In the genomic region with DNA sequence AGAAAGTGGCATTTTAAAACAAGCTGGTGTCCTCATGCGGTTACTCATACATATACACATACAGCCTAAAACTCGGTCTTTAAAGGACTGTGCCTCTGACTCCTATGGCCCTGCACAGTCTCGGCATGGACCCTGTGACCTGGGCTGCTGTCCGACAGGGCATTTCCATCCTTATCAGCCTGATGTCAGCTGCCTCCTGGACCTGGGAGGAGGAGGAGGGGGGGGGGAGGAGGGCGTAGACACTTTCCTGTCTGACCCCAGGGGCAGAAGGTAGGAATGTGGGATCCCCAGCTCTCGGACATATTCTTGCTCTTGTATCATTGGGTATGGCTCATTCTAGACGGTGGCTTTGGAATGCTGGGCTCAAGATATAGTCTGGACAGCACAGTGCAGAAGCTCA, we compare ENCODE assay signal across 26 mouse cellular contexts. TPM values are rescaled to one million over a fixed set of nuclear protein-coding genes. Genes with fewer than 3 reads are reported as not detected.
A peak's percentile ranks its signal among the peaks of the same experiment; 100 is the strongest.
DNase-seq lines count a peak whose midpoint lies in the region; ATAC-seq and TF ChIP-seq lines count a peak whose summit lies in the region.
"Had no signal": no experiment of that assay in that cellular context is flagged by ENCODE, and none has a peak within 500 bp of the region (broad histone marks: within the 10 kb centered on the region; RNA-seq: fewer than 3 reads in every experiment).

No protein-coding gene starts in this region.

- no peak overlapping the region for H3K27ac ChIP-seq in heart, embryonic 10.5 days
- no peak overlapping the region; the same call in 1 of the 2 replicates for H3K27ac ChIP-seq in intestine, postnatal 0 days (ENCODE audit: low read depth, low read length)
- H3K27ac ChIP-seq in intestine, embryonic 16.5 days (ENCODE audit: low read length): no peak overlapping the region
- H3K27ac ChIP-seq in liver, embryonic 13.5 days: no peak overlapping the region
- H3K27ac ChIP-seq in midbrain, embryonic 16.5 days (ENCODE audit: low read length): no peak overlapping the region
- H3K27ac ChIP-seq: embryonic facial prominence, embryonic 12.5 days; embryonic facial prominence, embryonic 15.5 days; forebrain, embryonic 13.5 days; heart, embryonic 15.5 days; hindbrain, embryonic 12.5 days; hindbrain, embryonic 15.5 days had no signal

- DNase-seq in heart, embryonic 10.5 days (ENCODE audit: low spot score): peak; percentile 75
- no peak for DNase-seq in heart, postnatal 36 days
- no peak for DNase-seq in liver, embryonic 13.5 days
- no peak for DNase-seq in liver
- DNase-seq: adrenal gland, adult 2 months; adrenal gland, postnatal 14 days; B cell, adult 2 months; cerebellum, adult 11 months; cerebellum, adult 2 months; cerebellum, adult 9-11 months; cerebellum, postnatal 25 days; gastrocnemius, postnatal 10 days; gastrocnemius, postnatal 36 days; heart, postnatal 10 days; heart, postnatal 4 days had no signal

- H3K9ac ChIP-seq in intestine, postnatal 0 days (ENCODE audit: low read depth, low read length): no peak overlapping the region
- H3K9ac ChIP-seq in intestine, embryonic 16.5 days (ENCODE audit: low read depth, low read length): no peak overlapping the region
- H3K9ac ChIP-seq in liver, embryonic 13.5 days: no peak overlapping the region
- H3K9ac ChIP-seq in midbrain, embryonic 16.5 days (ENCODE audit: low read depth, low read length): no peak overlapping the region
- H3K9ac ChIP-seq: embryonic facial prominence, embryonic 12.5 days; embryonic facial prominence, embryonic 15.5 days; forebrain, embryonic 13.5 days; heart, embryonic 15.5 days; hindbrain, embryonic 12.5 days; hindbrain, embryonic 15.5 days had no signal

- peaks cover 3% of the 10 kb centered on the region; the same call in 1 of the 2 replicates for H3K36me3 ChIP-seq in heart, embryonic 10.5 days
- no peaks in the 10 kb centered on the region for H3K36me3 ChIP-seq in intestine, postnatal 0 days (ENCODE audit: control insufficient read depth, insufficient read depth)
- H3K36me3 ChIP-seq in intestine, embryonic 16.5 days (ENCODE audit: control insufficient read depth, insufficient read depth, low read length): no peaks in the 10 kb centered on the region
- H3K36me3 ChIP-seq in liver, embryonic 13.5 days: no peaks in the 10 kb centered on the region
- H3K36me3 ChIP-seq in midbrain, embryonic 16.5 days (ENCODE audit: control insufficient read depth, insufficient read depth, low read length): no peaks in the 10 kb centered on the region
- H3K36me3 ChIP-seq: embryonic facial prominence, embryonic 15.5 days; heart, embryonic 15.5 days; hindbrain, embryonic 12.5 days; hindbrain, embryonic 15.5 days had no signal

- 17% methylated on average over 7 of the region's 7 CpGs for WGBS in heart, embryonic 10.5 days
- WGBS in intestine, postnatal 0 days: 41% methylated on average over 7 of the region's 7 CpGs
- WGBS in intestine, embryonic 16.5 days: 46% methylated on average over 7 of the region's 7 CpGs
- WGBS in liver, embryonic 13.5 days (ENCODE audit: insufficient replicate concordance): 37% methylated on average over 7 of the region's 7 CpGs
- 80% methylated on average over 7 of the region's 7 CpGs for WGBS in midbrain, embryonic 16.5 days

- no peaks in the 10 kb centered on the region for H3K9me3 ChIP-seq in heart, embryonic 10.5 days
- H3K9me3 ChIP-seq in intestine, postnatal 0 days (ENCODE audit: control insufficient read depth): no peaks in the 10 kb centered on the region
- no peaks in the 10 kb centered on the region for H3K9me3 ChIP-seq in intestine, embryonic 16.5 days (ENCODE audit: control insufficient read depth, low read length)
- no peaks in the 10 kb centered on the region for H3K9me3 ChIP-seq in liver, embryonic 13.5 days (replicated peaks)
- H3K9me3 ChIP-seq in midbrain, embryonic 16.5 days (replicated peaks; ENCODE audit: control insufficient read depth, low read length, poor library complexity, severe bottlenecking): no peaks in the 10 kb centered on the region
- H3K9me3 ChIP-seq: embryonic facial prominence, embryonic 12.5 days; embryonic facial prominence, embryonic 15.5 days; forebrain, embryonic 13.5 days; heart, embryonic 15.5 days; hindbrain, embryonic 12.5 days; hindbrain, embryonic 15.5 days had no signal

- no peak for TF ChIP-seq CTCF in intestine, postnatal 0 days (IDR thresholded peaks at IDR 0.05; ENCODE audit: low read depth)

- H3K27me3 ChIP-seq in heart, embryonic 10.5 days (ENCODE audit: insufficient read depth, poor library complexity, severe bottlenecking): no peaks in the 10 kb centered on the region
- H3K27me3 ChIP-seq in intestine, postnatal 0 days (replicated peaks; ENCODE audit: control insufficient read depth, insufficient read depth, low read length): no peaks in the 10 kb centered on the region
- H3K27me3 ChIP-seq in intestine, embryonic 16.5 days (replicated peaks; ENCODE audit: control insufficient read depth, insufficient read depth, low read length): no peaks in the 10 kb centered on the region
- no peaks in the 10 kb centered on the region for H3K27me3 ChIP-seq in liver, embryonic 13.5 days
- no peaks in the 10 kb centered on the region for H3K27me3 ChIP-seq in midbrain, embryonic 16.5 days (ENCODE audit: control insufficient read depth, insufficient read depth, low read depth, low read length)
- H3K27me3 ChIP-seq: CH12.LX; embryonic facial prominence, embryonic 12.5 days; embryonic facial prominence, embryonic 15.5 days; heart, embryonic 15.5 days; hindbrain, embryonic 12.5 days; hindbrain, embryonic 15.5 days had no signal

- H3K4me1 ChIP-seq in heart, embryonic 10.5 days: peaks cover 72% of the 10 kb centered on the region
- H3K4me1 ChIP-seq in intestine, postnatal 0 days (replicated peaks; ENCODE audit: control insufficient read depth, insufficient read depth, low read length): peaks cover 23% of the 10 kb centered on the region
- H3K4me1 ChIP-seq in intestine, embryonic 16.5 days (ENCODE audit: control insufficient read depth, insufficient read depth, low read length): peaks cover 59% of the 10 kb centered on the region
- H3K4me1 ChIP-seq in liver, embryonic 13.5 days (replicated peaks): peaks cover 85% of the 10 kb centered on the region
- peaks cover 47% of the 10 kb centered on the region for H3K4me1 ChIP-seq in midbrain, embryonic 16.5 days (ENCODE audit: control insufficient read depth, insufficient read depth, low read length)

- ATAC-seq in intestine, postnatal 0 days: peak; percentile 31; the same call in 1 of the 2 replicates
- no peak for ATAC-seq in intestine, embryonic 16.5 days
- ATAC-seq in liver, embryonic 13.5 days (ENCODE audit: low read depth): peak; percentile 41
- no peak for ATAC-seq in midbrain, embryonic 16.5 days
- ATAC-seq: forebrain, embryonic 13.5 days; forebrain, embryonic 16.5 days had no signal

- H3K4me3 ChIP-seq in heart, embryonic 10.5 days: no peak overlapping the region
- H3K4me3 ChIP-seq in intestine, postnatal 0 days (ENCODE audit: low read depth, low read length): no peak overlapping the region
- no peak overlapping the region for H3K4me3 ChIP-seq in intestine, embryonic 16.5 days (ENCODE audit: low read length)
- H3K4me3 ChIP-seq in liver, embryonic 13.5 days (replicated peaks): no peak overlapping the region
- H3K4me3 ChIP-seq in midbrain, embryonic 16.5 days (ENCODE audit: low read depth, low read length): no peak overlapping the region
- H3K4me3 ChIP-seq: embryonic facial prominence, embryonic 12.5 days; embryonic facial prominence, embryonic 15.5 days; forebrain, embryonic 13.5 days; heart, embryonic 15.5 days; hindbrain, embryonic 12.5 days; hindbrain, embryonic 15.5 days had no signal

- intact Hi-C loops in heart, postnatal 36 days (cut with DNase I): no loop called here

- no peak overlapping the region for H3K4me2 ChIP-seq in intestine, postnatal 0 days (replicated peaks; ENCODE audit: low read depth)
- no peak overlapping the region for H3K4me2 ChIP-seq in intestine, embryonic 16.5 days (ENCODE audit: low read depth, low read length)
- no peak overlapping the region for H3K4me2 ChIP-seq in liver, embryonic 13.5 days
- no peak overlapping the region for H3K4me2 ChIP-seq in midbrain, embryonic 16.5 days (ENCODE audit: low read length)
- H3K4me2 ChIP-seq: embryonic facial prominence, embryonic 12.5 days; embryonic facial prominence, embryonic 15.5 days; forebrain, embryonic 13.5 days; heart, embryonic 15.5 days; hindbrain, embryonic 12.5 days; hindbrain, embryonic 15.5 days had no signal

RNA-seq across cellular contexts. Expression of a gene that starts 16.6 kb away (rescaled TPM):
- 6.1 and 8.4 TPM in 2 replicates for polyA plus RNA-seq in heart, embryonic 10.5 days (2016; fragmentation: Nextera tagmentation; extraction: Ambion mirVana)
- total RNA-seq in heart, postnatal 36 days (2021): 10 to 100 TPM; 27.8 to 28.3 TPM
- 4.8 and 4.9 TPM in 2 replicates for polyA plus RNA-seq in intestine, postnatal 0 days (2015; fragmentation: Nextera tagmentation; extraction: Ambion mirVana)
- polyA plus RNA-seq in intestine, embryonic 16.5 days (2015; fragmentation: Nextera tagmentation; extraction: Ambion mirVana): 5.8 and 6.5 TPM in 2 replicates
- polyA plus RNA-seq in liver, embryonic 13.5 days (2015; fragmentation: Nextera tagmentation; extraction: Ambion mirVana): 2.0 and 2.5 TPM in 2 replicates
- 13.1 and 13.2 TPM in 2 replicates for polyA plus RNA-seq in midbrain, embryonic 16.5 days (2015; fragmentation: Nextera tagmentation; extraction: Ambion mirVana)

Comparison
In these comparisons a context has a peak if more than half of its experiments do, and no peak if none do; other contexts are left out.
1. ATAC-seq: peak in intestine, postnatal 0 days (single experiment) and liver, embryonic 13.5 days (single experiment); none in intestine, embryonic 16.5 days (single experiment) and midbrain, embryonic 16.5 days (single experiment).